In the genomic region with DNA sequence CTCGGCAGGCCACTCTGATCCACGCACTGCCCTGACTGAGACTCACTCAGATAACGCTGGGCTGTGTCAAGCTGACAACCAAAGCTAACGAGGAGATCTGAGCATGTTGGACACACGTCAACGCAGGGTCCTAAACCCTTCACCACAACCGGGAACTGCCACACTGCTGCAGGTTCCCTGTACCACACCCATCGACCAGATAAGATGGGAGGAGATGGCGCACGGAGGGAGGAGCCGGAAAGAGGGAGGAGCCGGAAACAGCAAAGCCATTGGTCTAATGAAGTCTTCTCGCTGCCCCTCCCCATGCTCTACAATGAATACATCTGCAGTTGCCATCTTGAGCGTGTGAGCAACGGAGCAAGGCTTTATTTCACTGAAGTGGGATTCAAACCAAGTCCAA, we compare ENCODE assay signal across 18 mouse cellular contexts.
DNase-seq lines count a peak whose midpoint lies in the region; ATAC-seq and TF ChIP-seq lines count a peak whose summit lies in the region.
"Had no signal": no experiment of that assay in that cellular context is flagged by ENCODE, and none has a peak within 500 bp of the region (broad histone marks: within the 10 kb centered on the region; RNA-seq: fewer than 3 reads in every experiment).

No protein-coding gene starts in this region.

- H3K4me3 ChIP-seq in heart, embryonic 16.5 days (ENCODE audit: low read length): no peak overlapping the region
- H3K4me3 ChIP-seq in liver, embryonic 11.5 days (ENCODE audit: low read depth, low read length): no peak overlapping the region
- peak overlapping the region; percentile 32; the same call in 1 of the 2 replicates for H3K4me3 ChIP-seq in small intestine, adult 2 months (ENCODE audit: low read depth, low read length)
- H3K4me3 ChIP-seq: embryonic facial prominence, embryonic 13.5 days; forebrain, embryonic 10.5 days; hindbrain, embryonic 13.5 days; midbrain, embryonic 15.5 days had no signal

- peaks cover 2% of the 10 kb centered on the region; the same call in 1 of the 2 replicates for H3K4me1 ChIP-seq in heart, embryonic 16.5 days (ENCODE audit: control insufficient read depth, insufficient read depth, low read length)
- no peaks in the 10 kb centered on the region; the same call in 1 of the 2 replicates for H3K4me1 ChIP-seq in liver, embryonic 11.5 days (replicated peaks; ENCODE audit: control insufficient read depth, insufficient read depth, low read length)
- H3K4me1 ChIP-seq in small intestine, adult 2 months (ENCODE audit: control insufficient read depth, insufficient read depth, insufficient read length, low read length): peaks cover 5% of the 10 kb centered on the region; the same call in 1 of the 2 replicates

- no peaks in the 10 kb centered on the region for H3K36me3 ChIP-seq in heart, embryonic 16.5 days (ENCODE audit: control insufficient read depth, insufficient read depth)
- no peaks in the 10 kb centered on the region for H3K36me3 ChIP-seq in liver, embryonic 11.5 days (ENCODE audit: control insufficient read depth, insufficient read depth, low read length)
- H3K36me3 ChIP-seq in small intestine, adult 2 months (ENCODE audit: control insufficient read depth, insufficient read depth, low read length): no peaks in the 10 kb centered on the region
- H3K36me3 ChIP-seq: embryonic facial prominence, embryonic 13.5 days; forebrain, embryonic 10.5 days; hindbrain, embryonic 13.5 days; midbrain, embryonic 15.5 days had no signal

- no peaks in the 10 kb centered on the region for H3K9me3 ChIP-seq in heart, embryonic 16.5 days (replicated peaks; ENCODE audit: control insufficient read depth, low read length)
- no peaks in the 10 kb centered on the region for H3K9me3 ChIP-seq in liver, embryonic 11.5 days (ENCODE audit: control insufficient read depth, low read length)
- H3K9me3 ChIP-seq: embryonic facial prominence, embryonic 13.5 days; forebrain, embryonic 10.5 days; hindbrain, embryonic 13.5 days; midbrain, embryonic 15.5 days had no signal

- H3K27me3 ChIP-seq in heart, embryonic 16.5 days (ENCODE audit: control insufficient read depth, insufficient read depth, low read length): peaks cover 13% of the 10 kb centered on the region
- no peaks in the 10 kb centered on the region for H3K27me3 ChIP-seq in liver, embryonic 11.5 days (replicated peaks; ENCODE audit: control insufficient read depth, insufficient read depth, low read length)
- no peaks in the 10 kb centered on the region for H3K27me3 ChIP-seq in small intestine, adult 2 months (ENCODE audit: control insufficient read depth, insufficient read depth, low read length)

- DNase-seq in heart, postnatal 25 days (ENCODE audit: low spot score): no peak
- peak; percentile 93 for DNase-seq in R1 (ENCODE audit: low read depth, low spot score)
- DNase-seq in liver, embryonic 11.5 days (ENCODE audit: low spot score): peak; percentile 52
- no peak for DNase-seq in spleen, postnatal 4 days (ENCODE audit: low spot score in 2 of 2)
- DNase-seq in ovary, adult 18-20 months (ENCODE audit: low spot score): no peak
- DNase-seq in thymus, postnatal 25 days: no peak
- DNase-seq: cerebellum, adult 9-10 months; gastrocnemius, postnatal 36 days; kidney, adult 18-20 months; lung, postnatal 4 days; thymus, postnatal 4 days had no signal

- H3K4me2 ChIP-seq in heart, embryonic 16.5 days (ENCODE audit: low read depth, low read length): peak overlapping the region; percentile 34; the same call in 1 of the 2 replicates
- H3K4me2 ChIP-seq in liver, embryonic 11.5 days: peak overlapping the region; percentile 55
- H3K4me2 ChIP-seq: embryonic facial prominence, embryonic 13.5 days; hindbrain, embryonic 13.5 days; midbrain, embryonic 15.5 days had no signal

- H3K27ac ChIP-seq in heart, embryonic 16.5 days (ENCODE audit: low read length): no peak overlapping the region
- no peak overlapping the region for H3K27ac ChIP-seq in liver, embryonic 11.5 days (ENCODE audit: low read depth, low read length)
- H3K27ac ChIP-seq in small intestine, adult 2 months (ENCODE audit: insufficient read depth, low read depth, low read length): no peak overlapping the region
- H3K27ac ChIP-seq: embryonic facial prominence, embryonic 13.5 days; forebrain, embryonic 10.5 days; hindbrain, embryonic 13.5 days; midbrain, embryonic 15.5 days had no signal

- 41% methylated on average over 15 of the region's 15 CpGs for WGBS in heart, embryonic 16.5 days
- 34% methylated on average over 15 of the region's 15 CpGs for WGBS in liver, embryonic 11.5 days
- 36% methylated on average over 15 of the region's 15 CpGs for WGBS in small intestine, adult 2 months

- H3K9ac ChIP-seq in heart, embryonic 16.5 days (ENCODE audit: low read length): no peak overlapping the region
- no peak overlapping the region for H3K9ac ChIP-seq in liver, embryonic 11.5 days (ENCODE audit: low read depth, low read length)
- H3K9ac ChIP-seq: embryonic facial prominence, embryonic 13.5 days; midbrain, embryonic 15.5 days had no signal

- no peak for ATAC-seq in heart, embryonic 16.5 days (replicated peaks; ENCODE audit: extremely low read depth, insufficient read depth, low FRiP score)
- peak; percentile 85 for ATAC-seq in liver, embryonic 11.5 days (replicated peaks; ENCODE audit: low FRiP score)
- ATAC-seq: activated CD4-positive, CD25-positive, alpha-beta regulatory T cell, adult 4 months; midbrain, embryonic 15.5 days had no signal

- no peak for TF ChIP-seq POLR2A in small intestine, adult 2 months (IDR thresholded peaks at IDR 0.05; ENCODE audit: low read depth, low read length)

- TF ChIP-seq CTCF in small intestine, adult 2 months (IDR thresholded peaks at IDR 0.05; ENCODE audit: extremely low read depth, insufficient read length, insufficient replicate concordance, low read depth, low read length): no peak

- intact Hi-C loops in heart, postnatal 25 days (cut with DNase I): no loop called here

Comparison
In these comparisons a context has a peak if more than half of its experiments do, and no peak if none do; other contexts are left out.
1. DNase-seq: peak in R1 (single experiment) and liver, embryonic 11.5 days (single experiment); none in heart, postnatal 25 days (single experiment), spleen, postnatal 4 days (0 of 2), ovary, adult 18-20 months (single experiment) and thymus, postnatal 25 days (single experiment).